8 mouse cellular contexts compared by ENCODE assay signal in genomic region chr13:63260753-63261631, GRCm38 (mm10).
DNase-seq lines count a peak whose midpoint lies in the region; ATAC-seq and TF ChIP-seq lines count a peak whose summit lies in the region.

No protein-coding gene starts in this region.

- H3K27ac ChIP-seq in lung, embryonic 16.5 days (ENCODE audit: low read length): peak overlapping the region; percentile 60

- ATAC-seq in lung, embryonic 16.5 days (ENCODE audit: low read depth): no peak
- peak; percentile 85 for ATAC-seq in inflammation-experienced regulatory T-cells, adult 6 months

- peak; percentile 22 for TF ChIP-seq POLR2A in myocyte (IDR thresholded peaks at IDR 0.05; ENCODE audit: insufficient read length, low read depth)

- peak overlapping the region; percentile 42; the same call in 1 of the 2 replicates for H3K9ac ChIP-seq in lung, embryonic 16.5 days (ENCODE audit: low read length)

- no peaks in the 10 kb centered on the region for H3K27me3 ChIP-seq in lung, embryonic 16.5 days (ENCODE audit: control insufficient read depth, insufficient read depth, low read depth, low read length)
- no peaks in the 10 kb centered on the region for H3K27me3 ChIP-seq in myocyte (ENCODE audit: control insufficient read depth, insufficient read depth, insufficient read length)

- H3K4me3 ChIP-seq in lung, embryonic 16.5 days (ENCODE audit: low read length): no peak overlapping the region
- no peak overlapping the region for H3K4me3 ChIP-seq in myocyte

- peak; percentile 55 for DNase-seq in adrenal gland, adult 2 months
- no peak for DNase-seq in adrenal gland, postnatal 25 days
- DNase-seq in lung, postnatal 10 days: no peak
- DNase-seq in urinary bladder, postnatal 4 days (ENCODE audit: low spot score in 2 of 2): no peak
- no peak for DNase-seq in ovary, adult 18-20 months (ENCODE audit: low spot score)

- no peaks in the 10 kb centered on the region for H3K9me3 ChIP-seq in lung, embryonic 16.5 days (ENCODE audit: control insufficient read depth, low read length)

- WGBS in lung, embryonic 16.5 days: 51% methylated on average over 18 of the region's 18 CpGs

- H3K36me3 ChIP-seq in lung, embryonic 16.5 days (ENCODE audit: control insufficient read depth, insufficient read depth, low read length): peaks cover 9% of the 10 kb centered on the region
- H3K36me3 ChIP-seq in myocyte (ENCODE audit: control insufficient read depth, insufficient read depth): peaks cover 50% of the 10 kb centered on the region

- no peak overlapping the region for H3ac ChIP-seq in myocyte (ENCODE audit: control insufficient read depth, insufficient read length)

- H3K79me2 ChIP-seq in myocyte (ENCODE audit: control insufficient read depth, insufficient read depth): peaks cover 100% of the 10 kb centered on the region

- no peak overlapping the region for H3K4me2 ChIP-seq in lung, embryonic 16.5 days (ENCODE audit: low read depth, low read length)
- H3K4me2 ChIP-seq in myocyte (ENCODE audit: low read depth): peak overlapping the region; percentile 19

- peaks cover 36% of the 10 kb centered on the region for H3K4me1 ChIP-seq in lung, embryonic 16.5 days (replicated peaks; ENCODE audit: control insufficient read depth, insufficient read depth, low read length)

TF ChIP-seq in myocyte, 11 proteins besides CTCF, POLR2A, EP300 and RAD21:
- TF ChIP-seq TCF3 (IDR thresholded peaks at IDR 0.05; ENCODE audit: insufficient read length, low read depth): no peak
- TF ChIP-seq POLR2AphosphoS2 (IDR thresholded peaks at IDR 0.05; ENCODE audit: insufficient read length, low read depth): peak; percentile 40
